Mouse (Mus musculus): Measurements from ENCODE around the gene Brip1. TPM values are rescaled to one million over a fixed set of nuclear protein-coding genes. Genes with fewer than 3 reads are reported as not detected.

Gene Brip1
- polyA plus RNA-seq, 1 experiment, result 3.0 TPM

GRCm38 (mm10) chr11:86008211-86008905 lies 192.6 kb downstream of the Brip1 start:
- Histone ChIP-seq H3K79me3 (ENCODE audit: low read depth) (no peaks in the 10 kb centered on the region), H3K4me3 (ENCODE audit: insufficient read depth, poor library complexity, severe bottlenecking) (no peak overlapping the region), H3K36me3 (ENCODE audit: control insufficient read depth, insufficient read depth) (no peaks in the 10 kb centered on the region), H3K27me3 (ENCODE audit: control insufficient read depth, insufficient read depth, insufficient read length) (peaks cover 4% of the 10 kb centered on the region), H3ac (ENCODE audit: control insufficient read depth, insufficient read length, low read depth) (no peak overlapping the region), H3K79me2 (ENCODE audit: control insufficient read depth, insufficient read depth) (no peaks in the 10 kb centered on the region)
- TF ChIP-seq CTCF (IDR thresholded peaks at IDR 0.05; ENCODE audit: control insufficient read depth, insufficient read depth, insufficient read length) (no peak), MYOG (IDR thresholded peaks at IDR 0.05; ENCODE audit: control insufficient read depth, extremely low read depth, insufficient read length) (no peak), MYOD1 (IDR thresholded peaks at IDR 0.05; ENCODE audit: control insufficient read depth, insufficient read length, low read depth) (no peak), MAX (IDR thresholded peaks at IDR 0.05) (no peak), FOSL1 (IDR thresholded peaks at IDR 0.05; ENCODE audit: insufficient read depth, low read length, poor library complexity, severe bottlenecking) (no peak)

Other genes starting within 250 kb of the Brip1 start
- gene Ints2, start 56.4 kb upstream of the Brip1 start, polyA plus RNA-seq (2012; fragmentation: generic; extraction: Trizol), result 9.1 TPM
- 5.5 TPM for gene Med13, start 156.4 kb upstream of the Brip1 start, polyA plus RNA-seq (2012; fragmentation: generic; extraction: Trizol)